Mouse (Mus musculus) hematopoietic stem cell, adult 5-6 weeks (primary cell): ENCODE data around the gene Trim41. TPM values are rescaled to one million over a fixed set of nuclear protein-coding genes. Genes with fewer than 3 reads are reported as not detected.
"Not testable (repeated sequence)": the region's sequence is repeated elsewhere in the genome, so short reads cannot be mapped to it uniquely, and the experiment has no call there.

Experiments used
- ATAC-seq, 2 experiments: fragments of 125-278 bp in 1 of 2; replicated peaks in 1 of 2; 2 replicates each; pipeline ENCODE4 v1.8.0; 2016 to 2017; ENCODE audit warnings: inconsistent platforms in 2 of 2, mild to moderate bottlenecking in 2 of 2, moderate number of reproducible peaks in 2 of 2, low read depth in 1 of 2, moderate TSS enrichment in 1 of 2; ENCODE audit not compliant: low FRiP score in 2 of 2, poor library complexity in 2 of 2, severe bottlenecking in 2 of 2, insufficient read depth in 1 of 2, low TSS enrichment in 1 of 2
- total RNA-seq: library from RNA; stranded (forward); fragments of 172-1452, 232-1000 nt; gene quantifications from 2 replicates; pipeline ENCODE4 v1.2.3, GENCODE M21; 2017

Gene Trim41
- total RNA-seq, 1 experiment from 2014 or later = 74.2 TPM

DNA sequence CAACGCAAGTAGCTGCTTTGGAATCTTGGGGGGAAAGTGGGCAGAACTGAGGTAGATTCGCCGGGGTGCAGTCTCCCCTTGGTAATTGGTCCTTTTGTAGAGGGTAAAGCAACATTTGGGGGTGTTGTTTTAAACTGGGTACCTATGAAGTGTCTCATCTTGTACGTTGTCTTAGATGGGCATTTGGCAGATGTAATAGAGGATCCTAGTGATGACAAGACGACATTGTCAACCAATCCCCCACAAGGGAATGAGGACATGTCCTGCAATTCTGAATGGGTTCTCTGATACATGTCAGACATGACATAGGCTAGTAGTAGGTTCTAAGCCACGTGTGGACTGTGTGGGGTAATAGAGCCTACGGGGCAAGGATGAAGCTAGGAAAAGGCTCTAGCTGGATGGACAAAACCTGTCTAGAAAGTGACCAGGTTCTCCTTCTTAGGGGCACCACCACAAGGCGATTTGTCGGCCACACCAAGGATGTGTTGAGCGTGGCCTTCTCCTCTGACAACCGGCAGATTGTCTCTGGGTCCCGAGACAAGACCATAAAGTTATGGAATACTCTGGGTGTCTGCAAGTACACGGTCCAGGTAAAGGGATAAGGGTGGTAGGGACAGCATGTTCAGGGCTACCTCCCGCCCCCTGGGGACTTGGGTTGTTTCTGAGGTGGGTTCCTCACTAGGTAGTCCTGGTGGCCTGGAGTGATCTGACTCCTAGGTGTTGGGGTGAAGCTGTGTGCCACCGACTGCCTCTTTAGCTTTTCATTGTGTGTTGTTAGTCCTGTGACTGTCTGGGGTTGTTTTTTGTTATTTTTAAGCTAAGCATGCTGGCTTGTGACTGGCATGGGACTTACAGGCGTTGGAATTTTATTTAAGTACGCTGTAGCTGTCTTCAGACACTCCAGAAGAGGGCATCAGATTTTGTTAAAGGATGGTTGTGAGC lies 15.1 kb downstream of the Trim41 start:
- ATAC-seq = no peak

DNA sequence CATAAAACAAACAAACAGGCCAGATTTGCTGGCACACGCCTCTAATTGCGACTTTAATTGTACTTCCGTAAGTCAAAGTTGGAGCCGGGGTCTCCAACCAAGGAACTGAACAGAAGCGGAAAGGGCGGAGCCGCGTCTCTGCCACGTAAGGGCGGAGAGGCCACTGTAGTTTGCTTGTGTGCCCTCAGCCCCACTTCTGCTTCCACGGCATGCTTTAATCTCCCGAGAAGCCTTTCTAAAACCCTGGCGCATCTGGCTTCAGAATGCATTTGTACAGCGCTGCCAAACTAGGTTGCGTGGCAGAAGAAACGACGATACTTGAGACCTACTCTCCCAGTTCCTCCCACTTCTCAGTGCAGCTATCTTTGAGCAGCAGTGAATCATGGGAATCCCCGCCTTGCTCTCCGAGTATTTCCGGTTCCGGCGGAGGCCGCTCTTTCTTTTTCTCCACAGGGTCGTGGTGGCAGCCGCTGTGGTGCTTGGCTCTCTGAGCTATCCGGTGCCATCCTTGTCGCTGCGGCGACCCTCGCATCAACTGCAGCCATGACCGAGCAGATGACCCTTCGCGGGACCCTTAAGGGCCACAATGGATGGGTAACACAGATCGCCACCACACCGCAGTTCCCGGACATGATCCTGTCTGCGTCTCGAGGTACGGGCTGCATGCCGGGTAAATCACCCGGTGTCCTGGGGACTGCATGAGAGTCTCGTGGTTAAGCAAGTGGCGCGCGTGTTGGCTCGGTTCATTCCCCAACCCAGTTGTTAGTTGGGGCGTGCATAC lies 17.0 kb downstream of the Trim41 start, which contains the start of gene Rack1:
Gene Rack1, plus strand, starts transcription at position 412 of the 781 bp plus-strand sequence.
- ATAC-seq = peak; percentile 89 to 92

DNA sequence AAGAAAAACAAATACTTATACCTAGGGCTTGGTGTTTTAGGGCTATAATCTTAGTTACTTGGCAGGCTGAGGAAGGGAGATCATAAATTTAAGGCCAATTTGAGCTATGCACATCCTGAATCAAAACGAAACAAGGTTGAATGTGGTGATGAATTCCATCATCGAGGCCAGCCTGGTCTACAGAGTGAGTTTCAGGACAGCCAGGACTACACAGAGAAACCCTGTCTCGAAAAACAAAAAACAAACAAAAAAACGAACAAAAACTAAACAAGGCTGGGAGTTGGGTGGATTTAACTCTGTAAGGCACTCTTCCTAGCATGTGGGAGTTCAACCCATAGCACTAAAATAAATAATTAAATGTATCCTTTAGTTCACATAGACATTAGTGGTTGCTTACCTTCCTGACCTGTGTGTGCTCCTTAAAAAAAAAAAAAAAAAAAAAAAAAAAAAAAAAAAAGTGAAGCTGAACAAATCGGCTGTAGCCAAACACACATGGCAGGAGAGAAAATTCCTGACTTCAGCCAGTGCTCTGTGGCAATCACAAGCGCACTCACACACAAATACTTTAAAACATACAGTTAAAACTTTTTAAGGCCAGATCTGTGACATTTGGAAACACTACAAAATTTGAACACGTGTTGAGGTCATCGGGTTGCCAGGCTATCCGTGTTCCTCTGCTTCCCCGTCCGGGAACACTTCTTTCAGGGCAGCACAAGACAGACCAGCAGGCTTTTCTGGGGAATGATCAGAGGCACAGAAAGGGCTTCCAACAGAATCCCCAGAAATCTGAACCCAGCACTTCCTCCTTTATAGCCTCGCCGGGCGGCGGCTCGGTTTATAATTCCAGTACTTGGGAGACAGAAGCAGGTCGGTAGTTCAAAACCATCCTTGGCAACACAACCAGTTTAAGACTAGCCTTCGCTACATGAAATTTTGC lies 17.9 kb downstream of the Trim41 start:
- 0 out of 4 replicates have a peak, but pooled peaks of 1 of the 2 experiments have one; percentile 1 for ATAC-seq

DNA sequence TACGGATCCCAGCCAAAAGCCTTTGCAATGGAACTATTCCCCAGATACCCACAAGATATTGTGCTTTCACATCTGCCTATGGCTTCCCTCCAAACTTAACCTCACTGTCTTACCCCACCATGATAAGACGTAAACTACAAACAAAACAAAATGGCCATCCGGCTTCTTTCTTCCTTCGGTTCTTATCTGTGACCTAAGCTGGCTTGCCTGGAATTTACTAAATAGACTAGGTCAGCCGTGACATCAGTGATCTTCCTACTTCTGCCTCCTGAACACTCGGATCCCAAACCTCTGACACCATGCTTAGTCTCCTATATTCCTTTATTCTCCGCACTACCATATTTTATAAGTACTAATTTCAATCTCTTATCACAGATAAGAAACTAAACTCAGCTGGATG lies 18.8 kb downstream of the Trim41 start:
- no peak for ATAC-seq

DNA sequence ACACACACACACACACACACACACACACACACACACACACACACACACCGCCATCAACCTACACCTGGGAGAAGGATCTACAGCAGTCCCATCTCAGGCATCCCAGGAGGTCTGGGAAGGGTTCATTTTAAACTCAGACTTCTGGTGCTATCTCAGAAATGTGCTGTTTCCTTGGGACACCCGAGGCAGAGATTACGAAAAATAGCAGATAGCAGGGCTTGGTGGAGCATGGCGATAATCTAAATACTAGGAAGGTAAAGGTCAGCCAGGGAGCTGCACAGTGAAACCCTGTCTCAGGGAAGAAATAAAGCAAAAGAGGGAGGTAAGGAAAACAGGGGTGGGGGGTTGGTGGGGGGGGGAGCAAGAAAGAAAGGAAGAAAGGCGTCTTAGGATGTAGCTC lies 19.9 kb downstream of the Trim41 start:
- no peak for ATAC-seq

DNA sequence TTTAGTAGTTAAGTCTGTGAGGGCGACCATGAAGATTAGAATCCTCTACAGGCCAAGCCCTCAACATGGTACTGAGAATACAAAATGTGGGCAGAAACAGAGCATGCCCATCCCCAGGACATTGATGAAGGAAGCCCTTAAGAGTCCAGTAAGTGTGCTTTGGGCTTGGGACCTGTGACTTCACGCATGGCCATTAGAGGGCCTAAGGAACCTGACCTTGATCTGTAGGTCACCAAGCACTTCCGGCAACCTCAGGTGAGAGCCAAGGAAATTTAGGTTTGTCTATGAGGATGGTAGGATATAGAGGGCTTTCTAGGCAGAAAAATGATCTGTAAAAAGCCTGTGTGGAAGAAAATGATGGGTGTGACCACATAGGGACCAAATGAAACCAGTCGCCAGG lies 20.9 kb downstream of the Trim41 start:
- no peak for ATAC-seq

DNA sequence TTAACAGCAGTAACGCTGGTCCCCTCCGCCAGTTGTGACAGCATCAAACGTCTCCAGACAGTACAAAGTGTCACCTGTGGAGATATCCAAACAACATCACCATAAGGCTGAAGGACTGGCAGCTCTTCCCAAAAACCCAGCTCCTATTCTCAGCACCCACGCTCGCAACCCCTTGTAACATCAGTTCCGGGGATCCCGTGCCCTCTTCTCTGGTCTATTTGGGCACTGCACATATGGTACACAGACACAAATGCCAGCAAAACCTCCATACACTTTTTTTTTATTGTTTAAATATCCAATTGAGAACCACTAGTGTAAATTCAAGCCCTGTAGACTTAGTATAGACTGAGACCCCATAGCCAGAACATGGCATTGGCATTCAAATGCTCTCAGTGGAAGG lies 21.9 kb downstream of the Trim41 start:
- no peak for ATAC-seq

DNA sequence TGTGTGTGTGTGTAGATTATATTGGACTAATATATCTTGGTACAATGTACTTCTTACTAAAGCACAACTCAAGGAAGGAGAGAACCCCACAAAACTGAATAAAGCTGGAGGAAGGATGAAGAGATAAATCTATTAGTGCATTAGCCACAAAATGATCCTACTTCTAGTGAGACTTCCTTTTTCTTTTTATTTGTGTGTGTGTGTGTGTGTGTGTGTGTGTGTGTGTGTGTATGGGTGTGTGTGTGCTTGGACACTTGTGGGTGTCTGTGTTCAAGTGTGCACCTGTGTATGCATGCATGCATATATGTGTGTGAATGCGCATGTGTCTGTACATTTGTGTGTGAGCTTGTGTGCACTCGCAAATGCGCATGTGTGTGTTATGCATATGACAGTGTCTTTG lies 24.0 kb downstream of the Trim41 start:
- ATAC-seq = no peak

DNA sequence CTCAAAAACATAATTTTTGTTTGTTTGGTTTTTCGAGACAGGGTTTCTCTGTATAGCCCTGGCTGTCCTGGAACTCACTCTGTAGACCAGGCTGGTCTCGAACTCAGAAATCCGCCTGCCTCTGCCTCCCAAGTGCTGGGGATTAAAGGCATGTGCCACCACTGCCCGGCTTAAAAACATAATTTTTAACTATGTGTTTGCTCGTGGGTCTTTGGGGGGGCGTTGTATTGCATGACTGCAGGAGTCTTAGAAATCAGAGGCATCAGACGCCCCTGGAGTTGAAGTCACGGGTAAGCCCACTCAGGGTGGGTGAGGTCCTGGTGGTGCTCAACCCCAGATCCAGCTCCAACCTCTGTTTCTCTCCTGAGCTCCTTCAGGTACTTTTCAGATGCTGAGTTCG lies 25.3 kb downstream of the Trim41 start:
- not testable (repeated sequence) for ATAC-seq

DNA sequence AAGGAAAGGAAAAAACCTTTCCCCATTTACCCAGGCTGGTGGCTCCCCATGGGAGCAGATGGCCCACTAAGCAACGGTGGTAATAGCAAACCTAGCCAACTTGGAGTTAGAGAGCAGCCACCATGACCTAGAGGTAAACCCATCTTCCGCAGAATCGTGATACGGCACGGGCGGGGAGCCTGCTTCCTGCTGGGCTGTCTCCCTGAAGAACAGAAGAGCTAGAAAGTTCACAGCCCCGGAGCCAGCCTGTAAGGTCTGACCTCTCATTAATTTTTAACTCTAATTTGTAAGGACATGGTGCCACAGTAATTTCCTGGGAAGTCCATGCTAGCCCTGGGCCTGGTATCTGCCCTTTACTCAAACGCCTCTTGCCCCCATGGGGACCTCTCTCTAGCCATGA lies 26.2 kb downstream of the Trim41 start:
- no peak for ATAC-seq

DNA sequence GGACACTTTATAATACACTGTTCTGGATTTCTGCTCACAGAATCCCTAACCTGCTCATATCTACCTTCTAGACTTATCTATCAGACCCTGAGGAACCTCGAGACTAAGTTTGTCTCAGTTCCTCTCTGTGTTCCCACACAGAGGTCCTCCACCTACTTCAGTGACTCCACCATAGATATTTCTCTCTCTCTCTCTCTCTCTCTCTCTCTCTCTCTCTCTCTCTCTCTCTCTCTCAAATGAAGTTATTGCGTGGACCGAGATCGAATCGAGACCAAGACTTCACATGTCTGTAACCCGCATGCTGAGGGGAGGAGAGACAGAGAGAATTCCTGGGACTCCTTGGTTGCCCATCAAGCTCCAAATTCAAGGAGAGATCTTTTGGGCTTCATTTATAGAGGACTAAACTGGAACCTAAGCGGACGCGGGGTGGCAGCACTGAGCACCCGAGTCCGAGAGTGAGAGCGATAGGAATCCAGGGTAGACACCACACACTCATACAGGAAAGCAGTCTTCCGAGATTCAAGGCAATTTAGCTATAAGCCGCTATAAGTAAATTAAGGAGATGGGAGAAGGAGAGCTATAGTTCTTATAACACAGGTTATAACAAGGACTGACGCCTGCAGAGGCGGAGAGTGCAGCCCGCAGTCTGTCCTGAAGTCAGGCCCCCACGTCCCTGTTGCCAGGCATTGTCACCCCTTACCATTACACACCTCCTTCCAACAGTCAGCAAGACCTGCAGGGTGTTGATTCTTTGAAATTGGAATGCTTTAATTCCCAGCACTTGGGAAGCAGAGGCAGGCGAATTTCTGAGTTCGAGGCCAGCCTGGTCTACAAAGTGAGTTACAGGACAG lies 27.0 kb downstream of the Trim41 start:
- ATAC-seq = peak; percentile 47 to 66; a peak in 3 of 4 replicates

DNA sequence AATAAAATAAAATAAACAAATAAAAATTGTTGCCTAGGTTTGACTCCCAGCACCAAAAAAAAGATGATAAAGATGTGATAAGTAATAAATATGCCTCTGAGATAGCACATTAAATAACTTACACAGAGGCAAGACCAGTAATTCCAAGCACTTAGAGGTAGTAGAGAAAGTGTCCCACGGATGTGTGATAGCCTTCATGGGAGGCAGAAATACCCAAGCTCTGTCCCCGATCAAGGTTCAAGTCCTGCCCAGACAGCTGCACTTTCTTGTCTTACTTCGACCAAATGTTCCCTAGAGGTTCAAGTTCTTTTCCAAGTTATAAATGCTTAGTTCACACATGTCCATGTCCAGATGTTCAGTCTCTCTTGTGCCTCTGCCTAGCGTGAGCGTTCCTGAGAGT lies 27.9 kb downstream of the Trim41 start:
- no peak for ATAC-seq

DNA sequence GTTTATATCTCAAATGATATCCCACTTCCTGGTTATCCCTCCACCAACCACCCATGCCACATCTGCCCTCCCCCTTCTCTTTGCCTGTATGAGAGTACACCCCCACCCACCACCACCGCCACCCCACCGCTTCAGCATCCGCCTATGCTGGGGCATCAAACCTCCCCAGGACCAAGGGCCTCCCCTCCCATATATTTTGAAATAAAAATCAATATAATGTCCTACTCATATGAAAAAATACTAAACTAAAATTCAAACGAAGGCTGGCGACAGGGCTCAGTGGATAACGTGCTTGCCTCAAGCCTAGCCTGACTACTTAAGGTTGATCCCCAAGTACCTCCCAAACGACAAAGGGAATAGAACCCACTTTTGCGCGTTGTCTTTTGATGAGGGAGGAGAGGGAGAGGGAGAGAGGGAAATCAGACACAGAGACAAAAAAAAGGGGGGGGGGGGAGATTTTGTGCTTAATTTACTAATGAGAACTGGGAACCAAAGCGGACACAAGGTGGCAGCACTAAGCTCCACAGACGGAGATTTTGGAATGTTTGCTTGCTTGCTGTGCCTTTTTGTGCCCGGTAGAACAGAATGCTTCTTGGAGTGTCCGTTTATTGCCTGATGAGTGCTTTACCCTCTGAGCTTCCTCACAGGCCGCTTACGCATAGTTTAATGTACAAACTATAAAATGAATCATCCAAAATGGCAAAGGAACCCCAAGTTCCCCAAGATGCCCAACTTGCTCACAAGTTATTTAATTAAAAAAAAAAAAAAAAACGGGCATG lies 28.7 kb downstream of the Trim41 start:
- ATAC-seq = peak; percentile 51 to 64

DNA sequence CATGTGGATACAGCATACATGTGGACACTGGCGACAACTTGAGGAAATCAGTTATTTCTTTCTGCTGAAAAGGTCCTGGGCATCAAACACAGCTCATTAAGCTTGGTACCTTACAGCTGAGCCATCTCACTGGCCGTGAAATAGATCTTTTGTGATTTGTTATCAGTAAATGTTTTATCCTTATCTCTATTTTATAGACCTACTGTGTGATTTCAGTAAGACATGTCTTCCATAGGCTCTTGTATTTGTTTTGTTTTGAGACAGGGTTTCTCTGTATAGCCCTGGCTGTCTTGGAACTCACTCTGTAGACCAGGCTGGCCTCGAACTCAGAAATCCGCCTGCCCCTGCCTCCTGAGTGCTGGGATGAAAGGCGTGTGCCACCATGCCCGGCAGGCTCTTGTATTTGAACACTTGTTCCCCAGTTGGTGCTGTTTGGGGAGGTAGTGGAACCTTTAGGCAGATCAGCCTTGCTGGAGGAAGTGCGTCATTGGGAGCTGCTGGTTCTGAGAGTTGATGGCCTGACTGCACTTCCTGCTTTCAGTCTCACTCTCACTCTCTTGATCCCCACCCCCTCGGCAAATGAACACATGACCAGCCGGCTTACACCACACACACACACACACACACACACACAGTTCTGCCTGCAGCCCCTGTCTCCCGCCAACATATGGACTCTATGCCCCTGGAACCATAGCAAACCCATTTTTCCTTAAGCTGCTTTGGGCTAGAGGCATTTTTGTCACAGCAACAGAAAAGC lies 29.5 kb downstream of the Trim41 start:
- peak; percentile 92 for ATAC-seq

DNA sequence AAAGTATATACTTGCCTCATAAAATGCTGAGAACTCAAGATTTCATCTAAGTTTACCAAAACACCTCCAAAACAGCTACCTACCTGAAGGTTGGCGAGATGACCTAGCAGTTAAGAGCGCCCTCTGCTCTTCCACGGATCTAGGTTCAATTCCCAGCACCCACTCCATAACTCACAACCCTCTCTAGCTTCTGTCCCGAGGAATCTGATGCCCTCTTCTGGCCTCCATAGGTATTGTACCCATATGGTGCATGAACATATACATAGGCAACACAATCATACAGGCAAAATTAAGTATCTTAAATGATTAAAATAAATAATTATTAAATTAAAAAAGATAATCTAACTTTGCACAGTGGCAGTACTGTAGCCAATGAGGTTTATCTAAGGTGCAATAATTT lies 34.9 kb downstream of the Trim41 start:
- ATAC-seq = no peak
